Mouse (Mus musculus) forebrain, embryonic 13.5 days (tissue): ENCODE data around the gene Ptp4a2. TPM values are rescaled to one million over a fixed set of nuclear protein-coding genes. Genes with fewer than 3 reads are reported as not detected.

Experiments
- ATAC-seq: fragments of 200-750 bp; cut with Nextera tagmentation; 2 replicates; pipeline ENCODE4 v1.8.0; 2017
- H3K27ac ChIP-seq: fragments of 300-500 bp; sonication (generic); 2 replicates; pipeline ENCODE4 v1.5.1; 2015; ENCODE audit warnings: inconsistent platforms, mild to moderate bottlenecking, moderate library complexity
- H3K27me3 ChIP-seq: fragments of 300-500 bp; sonication (generic); 2 replicates; pipeline ENCODE4 v1.6.1; 2015; ENCODE audit warnings: mild to moderate bottlenecking, inconsistent platforms
- H3K36me3 ChIP-seq: fragments of 300-500 bp; sonication (generic); 2 replicates; pipeline ENCODE4 v1.6.1; 2015; ENCODE audit warnings: mild to moderate bottlenecking, inconsistent platforms; ENCODE audit not compliant: poor library complexity, severe bottlenecking
- H3K4me1 ChIP-seq: fragments of 300-500 bp; sonication (generic); 2 replicates; pipeline ENCODE4 v1.6.1; 2015; ENCODE audit warnings: inconsistent platforms
- H3K4me2 ChIP-seq: fragments of 300-500 bp; sonication (generic); 2 replicates; pipeline ENCODE4 v1.6.1; 2015; ENCODE audit warnings: inconsistent platforms, mild to moderate bottlenecking, moderate library complexity
- H3K4me3 ChIP-seq: fragments of 300-500 bp; sonication (generic); 2 replicates; pipeline ENCODE4 v1.5.1; 2015; ENCODE audit warnings: mild to moderate bottlenecking, inconsistent platforms
- H3K9ac ChIP-seq: fragments of 300-500 bp; sonication (generic); 2 replicates; pipeline ENCODE4 v1.6.1; 2015; ENCODE audit warnings: mild to moderate bottlenecking, inconsistent platforms
- H3K9me3 ChIP-seq: fragments of 300-500 bp; sonication (generic); replicated peaks from 2 replicates; pipeline ENCODE4 v1.6.1; 2016; ENCODE audit warnings: inconsistent platforms
- WGBS: fragments of 180-500 bp; shearing (Covaris S2); methylation state at CpG from one replicate; pipeline ENCODE4 v1.1.7; 2015; 5-methylcytosine and 5-hydroxymethylcytosine counted together
- polyA plus RNA-seq: library from polyadenylated mRNA; unstranded; fragments of >200 nt; fragmentation: Nextera tagmentation; extraction: Ambion mirVana; gene quantifications from 2 replicates; pipeline ENCODE4 v1.2.1, GENCODE M21; 2015

Gene Ptp4a2
- polyA plus RNA-seq, 1 experiment from 2014 or later: 389 TPM

DNA sequence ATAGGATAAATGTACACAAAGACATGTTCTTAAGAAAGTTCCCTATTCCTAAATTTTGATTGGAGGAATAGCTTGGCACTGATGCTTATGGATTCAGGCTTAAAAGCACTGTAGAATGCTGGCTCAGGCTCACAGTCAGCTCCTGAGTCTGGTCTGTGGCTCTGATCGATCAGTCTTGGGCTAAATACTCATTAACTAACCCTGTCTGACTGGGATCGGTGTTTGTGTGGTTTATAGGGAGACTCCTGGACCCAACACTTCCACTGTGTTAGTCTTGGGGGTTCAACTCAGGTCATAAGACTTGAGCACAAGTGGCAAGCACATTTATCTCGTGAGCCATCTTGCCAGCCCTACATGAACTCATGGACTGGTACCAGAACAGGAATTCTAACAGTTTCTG lies 6.0 kb upstream of the Ptp4a2 start:
- H3K4me3 ChIP-seq: no peak overlapping the region
- no peaks in the 10 kb centered on the region for H3K36me3 ChIP-seq
- no peak overlapping the region for H3K9ac ChIP-seq
- WGBS: 92% methylated on average over 3 of the region's 3 CpGs
- H3K4me1 ChIP-seq: no peaks in the 10 kb centered on the region
- peaks cover 3% of the 10 kb centered on the region; the same call in 1 of the 2 replicates for H3K27me3 ChIP-seq
- no peaks in the 10 kb centered on the region for H3K9me3 ChIP-seq
- ATAC-seq: no peak
- H3K4me2 ChIP-seq: no peak overlapping the region
- no peak overlapping the region for H3K27ac ChIP-seq

DNA sequence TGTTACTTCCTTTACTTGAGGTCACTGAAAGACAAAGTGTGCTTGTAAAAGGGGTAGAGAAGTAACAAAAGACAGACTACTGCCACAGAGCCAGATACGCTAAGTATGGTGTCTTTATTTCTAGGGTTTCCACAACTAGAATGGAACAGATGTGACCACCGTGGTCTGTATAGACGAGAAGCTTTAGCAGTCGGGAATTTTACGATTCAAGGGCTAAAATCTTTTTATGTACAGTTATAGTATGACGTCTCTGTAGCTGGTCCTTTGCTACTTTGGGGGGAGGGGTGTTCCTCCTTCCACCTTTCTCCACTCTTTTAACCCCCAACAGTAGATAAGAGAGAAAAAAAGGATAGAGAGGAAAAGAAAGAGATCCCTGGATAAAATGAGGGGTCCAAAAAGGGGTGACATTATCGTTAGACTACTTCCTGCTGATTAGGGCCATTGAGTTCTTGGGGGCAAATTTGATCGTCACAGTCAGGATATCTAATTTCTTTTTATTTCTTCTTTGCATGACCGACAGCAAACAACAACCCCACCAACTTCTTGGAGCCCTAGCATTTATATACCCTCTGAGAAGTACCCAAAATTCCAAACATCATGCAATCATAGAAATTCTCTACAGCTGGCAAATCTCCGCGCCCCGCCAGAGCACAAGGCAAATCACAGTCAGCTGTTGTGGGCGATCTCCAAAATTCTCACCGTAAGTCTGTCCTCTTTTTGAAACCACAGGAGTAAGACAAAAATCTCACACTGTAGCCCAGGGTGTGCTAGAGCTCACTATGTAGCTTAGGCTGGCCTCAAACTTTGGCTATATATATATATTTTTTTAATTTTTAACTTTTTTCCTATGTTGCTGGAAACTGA lies 818 bp downstream of the Ptp4a2 start:
- no peak overlapping the region for H3K4me3 ChIP-seq
- ATAC-seq: no peak
- 89% methylated on average over 14 of the region's 14 CpGs for WGBS
- H3K9ac ChIP-seq: no peak overlapping the region
- H3K9me3 ChIP-seq: no peaks in the 10 kb centered on the region
- no peak overlapping the region for H3K4me2 ChIP-seq
- peaks cover 14% of the 10 kb centered on the region; the same call in 1 of the 2 replicates for H3K27me3 ChIP-seq
- no peak overlapping the region for H3K27ac ChIP-seq
- H3K4me1 ChIP-seq: peaks cover 10% of the 10 kb centered on the region
- H3K36me3 ChIP-seq: no peaks in the 10 kb centered on the region

DNA sequence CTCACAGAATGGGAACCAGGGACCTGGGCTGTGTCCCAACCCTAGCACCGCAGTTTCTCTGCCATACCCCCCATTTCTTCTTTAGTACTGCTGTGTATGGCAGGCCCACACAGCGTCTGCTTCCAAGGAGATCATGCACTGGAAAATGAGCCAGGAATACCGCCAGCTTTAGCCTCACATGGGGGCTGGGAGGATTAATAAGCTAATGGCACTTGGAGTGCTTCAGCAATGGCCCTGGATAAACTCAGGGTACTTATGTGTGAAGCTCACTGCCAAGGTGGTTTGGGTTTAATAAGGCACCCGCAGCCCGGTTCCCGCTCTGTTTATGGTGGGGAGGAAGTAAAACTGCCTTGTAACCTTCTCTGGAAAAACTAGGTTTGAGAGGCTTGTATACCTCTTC lies 6.6 kb downstream of the Ptp4a2 start:
- H3K4me2 ChIP-seq: no peak overlapping the region
- no peak overlapping the region; the same call in 1 of the 2 replicates for H3K27ac ChIP-seq
- no peaks in the 10 kb centered on the region for H3K9me3 ChIP-seq
- no peaks in the 10 kb centered on the region for H3K27me3 ChIP-seq
- peaks cover 15% of the 10 kb centered on the region for H3K4me1 ChIP-seq
- WGBS: 61% methylated on average over 6 of the region's 6 CpGs
- ATAC-seq: no peak
- no peak overlapping the region for H3K9ac ChIP-seq
- H3K4me3 ChIP-seq: no peak overlapping the region
- H3K36me3 ChIP-seq: no peaks in the 10 kb centered on the region

DNA sequence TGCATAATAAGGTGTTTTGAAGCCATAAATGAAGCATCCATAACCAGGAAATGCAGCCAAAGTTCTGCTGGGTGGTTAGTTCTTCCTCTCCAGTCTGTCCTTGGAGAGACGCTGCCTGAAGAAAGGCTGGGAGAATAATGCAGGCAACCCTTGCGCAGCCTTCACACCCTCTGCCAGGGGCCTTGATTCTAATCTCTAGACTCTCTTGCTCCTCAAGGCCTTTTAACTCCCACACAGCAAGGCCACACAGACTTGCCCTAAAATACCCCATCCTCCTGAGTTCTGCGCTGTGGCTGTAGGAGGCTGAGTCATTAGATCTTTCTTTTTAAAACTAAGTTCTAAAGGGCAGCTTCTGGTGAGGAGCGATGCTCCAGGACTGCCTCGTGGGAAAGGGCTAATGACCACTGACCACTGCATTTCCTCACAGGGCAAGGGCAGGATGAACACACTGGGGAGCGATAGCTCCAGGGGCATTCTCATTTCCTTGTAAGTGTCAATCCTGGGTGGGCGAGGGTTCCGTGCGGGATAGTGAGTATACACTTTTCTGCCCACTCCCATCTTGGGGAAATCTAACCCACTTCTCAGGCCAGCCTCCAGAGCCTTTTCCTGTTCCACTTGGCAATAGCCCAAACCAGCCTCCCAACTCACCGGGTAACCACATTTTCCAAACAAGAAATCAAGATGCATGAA lies 7.6 kb downstream of the Ptp4a2 start:
- no peaks in the 10 kb centered on the region for H3K36me3 ChIP-seq
- 82% methylated on average over 10 of the region's 10 CpGs for WGBS
- peaks cover 25% of the 10 kb centered on the region for H3K4me1 ChIP-seq
- no peak overlapping the region for H3K9ac ChIP-seq
- H3K27me3 ChIP-seq: no peaks in the 10 kb centered on the region
- no peak for ATAC-seq
- no peak overlapping the region for H3K4me3 ChIP-seq
- no peak overlapping the region for H3K27ac ChIP-seq
- H3K9me3 ChIP-seq: no peaks in the 10 kb centered on the region
- H3K4me2 ChIP-seq: no peak overlapping the region

DNA sequence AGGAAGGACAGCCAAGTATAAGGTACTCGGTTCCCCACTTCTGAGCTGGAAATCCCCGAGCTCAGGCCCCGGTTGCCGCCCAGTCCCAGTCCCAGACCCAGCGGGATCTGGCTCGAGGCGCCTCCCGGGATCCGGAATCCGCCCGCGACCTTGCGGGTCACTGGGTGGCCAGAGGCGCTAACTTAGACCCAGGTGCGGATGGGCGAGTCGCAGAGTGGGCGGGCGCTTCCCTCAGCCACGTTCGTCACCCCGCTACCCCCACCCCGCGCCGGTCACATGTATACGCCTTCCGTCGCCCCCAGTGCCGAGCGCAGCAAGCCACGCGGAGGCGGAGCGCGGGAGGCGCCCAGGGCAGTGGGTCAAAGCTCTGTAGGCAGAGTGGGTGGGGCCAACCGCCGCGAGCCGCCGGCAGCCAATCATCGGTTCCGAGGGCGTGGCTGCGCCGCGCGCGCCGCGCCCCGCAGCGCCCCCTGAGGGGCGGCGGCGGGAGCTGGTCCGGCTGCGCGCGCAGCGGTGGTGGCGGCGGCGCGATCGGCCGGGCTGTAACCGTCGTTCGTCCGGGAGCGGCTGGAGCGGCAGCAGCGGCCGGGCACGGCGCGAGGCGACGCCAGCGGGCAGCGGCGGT lies 8.8 kb downstream of the Ptp4a2 start:
- Histone ChIP-seq H3K36me3 (no peaks in the 10 kb centered on the region), H3K4me1 (peaks cover 29% of the 10 kb centered on the region), H3K9me3 (no peaks in the 10 kb centered on the region), H3K9ac (peak overlapping the region; percentile 95), H3K4me3 (peak overlapping the region; percentile 92), H3K27me3 (no peaks in the 10 kb centered on the region), H3K27ac (peak overlapping the region; percentile 92), H3K4me2 (peak overlapping the region; percentile 75)
- WGBS: under 1% methylated on average over 52 of the region's 83 CpGs
- peak; percentile 95 for ATAC-seq

DNA sequence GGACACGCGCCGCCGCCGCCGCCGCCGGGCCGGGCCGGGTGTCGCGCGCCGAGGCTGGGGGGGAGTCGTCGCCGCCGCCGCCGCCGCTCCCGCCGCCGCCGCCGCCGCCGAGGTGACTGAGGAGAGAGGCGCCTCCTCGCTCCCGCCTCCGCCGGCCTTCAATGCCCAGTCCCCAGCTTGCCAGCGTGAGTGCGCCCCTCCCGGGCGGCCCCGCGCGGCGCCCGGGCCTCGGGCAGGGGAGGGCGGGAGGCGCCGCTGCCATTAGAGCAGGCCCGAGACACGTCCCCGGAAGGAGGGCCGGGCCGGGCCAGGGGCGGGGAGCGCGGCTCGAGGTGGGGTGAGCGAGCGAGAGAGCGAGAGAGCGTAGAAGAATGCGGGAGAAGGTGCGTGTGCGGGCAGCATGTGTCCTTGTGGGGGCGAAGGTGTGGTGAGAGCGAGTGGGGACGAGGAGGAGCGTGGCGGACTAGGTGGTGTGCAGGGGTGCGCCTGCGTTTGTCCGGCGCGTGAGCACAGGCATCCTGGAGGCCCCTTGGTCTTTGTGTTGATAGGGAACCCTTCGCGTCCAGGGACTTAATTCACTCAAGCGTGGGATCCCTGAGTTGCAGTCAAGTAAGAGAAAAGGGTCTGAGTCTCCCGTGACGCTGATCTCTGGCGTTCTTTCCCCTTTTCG lies 9.5 kb downstream of the Ptp4a2 start:
- peak; percentile 84 for ATAC-seq
- peak overlapping the region; percentile 92 for H3K4me3 ChIP-seq
- H3K36me3 ChIP-seq: no peaks in the 10 kb centered on the region
- no peaks in the 10 kb centered on the region for H3K9me3 ChIP-seq
- WGBS: under 1% methylated on average over 35 of the region's 79 CpGs
- H3K9ac ChIP-seq: peak overlapping the region; percentile 95
- peaks cover 29% of the 10 kb centered on the region for H3K4me1 ChIP-seq
- H3K27me3 ChIP-seq: no peaks in the 10 kb centered on the region
- peak overlapping the region; percentile 75 for H3K4me2 ChIP-seq
- peak overlapping the region; percentile 92 for H3K27ac ChIP-seq

DNA sequence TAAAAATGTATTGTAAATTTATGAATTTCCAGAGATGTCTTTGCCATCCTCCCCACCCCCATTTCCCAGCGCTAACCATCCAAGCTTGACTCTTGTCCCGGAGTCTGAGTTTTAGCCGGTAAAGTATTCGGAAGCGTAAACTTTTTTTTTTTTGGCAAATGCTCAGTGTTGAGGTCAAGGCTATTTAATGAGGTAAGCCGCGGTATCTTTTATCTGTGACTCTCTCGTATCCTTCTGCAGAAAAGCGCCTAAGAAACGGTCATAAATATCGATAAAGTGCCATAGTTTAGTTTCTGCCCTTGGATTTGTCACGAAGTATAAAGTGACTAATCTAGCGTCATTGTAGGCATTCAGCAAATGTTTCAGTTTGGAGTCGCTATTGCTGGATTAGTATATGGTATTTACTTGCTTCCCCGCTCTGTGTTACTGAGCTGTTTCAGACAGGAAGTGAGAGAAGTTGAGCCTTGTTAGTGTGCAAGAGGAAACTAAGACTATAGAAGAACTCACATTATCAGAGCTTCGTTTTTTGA lies 10.1 kb downstream of the Ptp4a2 start:
- H3K4me3 ChIP-seq: peak overlapping the region; percentile 92
- no peak for ATAC-seq
- H3K27ac ChIP-seq: peak overlapping the region; percentile 92
- WGBS: under 1% methylated on average over 16 of the region's 16 CpGs
- H3K9ac ChIP-seq: peak overlapping the region; percentile 95
- peak overlapping the region; percentile 75 for H3K4me2 ChIP-seq
- H3K36me3 ChIP-seq: no peaks in the 10 kb centered on the region
- no peaks in the 10 kb centered on the region for H3K9me3 ChIP-seq
- peaks cover 29% of the 10 kb centered on the region for H3K4me1 ChIP-seq
- H3K27me3 ChIP-seq: no peaks in the 10 kb centered on the region

DNA sequence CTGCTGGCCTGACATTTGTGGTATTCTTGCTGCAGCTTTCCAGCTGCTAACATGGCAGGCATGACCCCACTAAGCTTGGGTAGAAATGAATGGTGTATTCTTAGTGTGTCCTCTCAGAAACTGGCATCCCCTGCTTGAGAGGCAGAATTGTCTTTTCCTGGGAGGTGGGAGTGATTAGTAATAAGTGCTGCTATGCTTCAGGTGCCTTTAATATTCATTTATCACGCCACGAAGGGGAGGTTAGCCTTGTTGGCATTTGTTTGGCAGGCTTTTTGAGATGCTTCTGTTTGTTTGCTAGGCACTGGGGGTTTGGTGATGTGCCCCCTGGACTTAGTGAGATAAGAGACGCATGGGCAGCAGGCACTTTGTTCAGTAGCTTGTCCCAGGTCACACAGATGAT lies 11.3 kb downstream of the Ptp4a2 start:
- H3K9me3 ChIP-seq: no peaks in the 10 kb centered on the region
- ATAC-seq: no peak
- no peaks in the 10 kb centered on the region for H3K36me3 ChIP-seq
- no peak overlapping the region for H3K27ac ChIP-seq
- peak overlapping the region; percentile 95; the same call in 1 of the 2 replicates for H3K9ac ChIP-seq
- H3K4me3 ChIP-seq: peak overlapping the region; percentile 92
- peak overlapping the region; percentile 75 for H3K4me2 ChIP-seq
- peaks cover 29% of the 10 kb centered on the region for H3K4me1 ChIP-seq
- no peaks in the 10 kb centered on the region for H3K27me3 ChIP-seq
- 72% methylated on average over 3 of the region's 3 CpGs for WGBS

DNA sequence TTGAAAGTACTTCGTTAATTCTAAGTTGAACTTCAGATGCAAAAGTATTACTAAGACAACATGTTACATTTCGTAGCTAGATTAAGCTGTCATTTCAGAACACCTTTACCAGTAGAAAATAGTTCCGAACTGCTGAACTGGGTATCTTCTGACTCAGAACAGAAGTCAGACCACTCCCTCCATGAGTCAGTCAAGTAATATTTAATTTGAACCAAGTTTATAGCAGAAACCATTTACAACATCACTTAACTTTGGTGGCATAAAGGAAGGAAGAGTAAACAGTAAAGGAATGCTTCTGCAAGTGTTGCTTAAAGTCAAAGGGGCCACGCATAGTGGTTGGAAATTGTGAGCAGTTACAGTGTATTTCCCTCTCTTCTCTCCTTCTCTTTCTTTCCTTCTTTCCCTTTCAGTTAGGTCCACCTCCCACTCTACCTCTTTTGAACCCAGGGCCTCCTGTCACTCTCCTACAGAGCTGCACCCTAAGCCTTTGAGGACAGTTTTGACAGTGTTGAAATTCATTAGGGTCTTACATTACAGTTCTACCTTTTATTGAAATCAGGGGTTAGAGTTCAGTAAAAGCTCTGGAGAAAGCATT lies 12.3 kb downstream of the Ptp4a2 start:
- no peak for ATAC-seq
- Histone ChIP-seq H3K4me3 (no peak overlapping the region), H3K27ac (no peak overlapping the region), H3K4me2 (no peak overlapping the region), H3K27me3 (no peaks in the 10 kb centered on the region), H3K9ac (no peak overlapping the region), H3K4me1 (peaks cover 33% of the 10 kb centered on the region), H3K9me3 (no peaks in the 10 kb centered on the region), H3K36me3 (no peaks in the 10 kb centered on the region)
- 87% methylated on average over 4 of the region's 4 CpGs for WGBS

DNA sequence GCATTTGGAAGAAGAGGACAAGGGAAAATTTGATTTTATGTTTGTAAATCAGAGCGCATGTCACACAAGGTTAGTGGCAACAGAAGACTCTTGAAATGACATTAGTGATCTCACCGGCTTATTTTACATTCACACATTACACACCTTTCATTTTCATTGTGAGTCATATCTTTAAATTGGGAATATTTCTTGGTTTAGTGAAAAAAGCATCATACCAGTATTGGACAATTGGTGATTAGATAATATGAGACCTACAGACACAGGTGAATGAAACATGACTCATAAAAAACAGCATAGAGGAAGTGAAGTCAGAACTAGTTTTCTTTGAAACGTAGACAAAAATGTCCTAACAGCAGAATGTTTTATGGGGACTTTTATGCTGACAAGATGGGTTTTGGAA lies 16.6 kb downstream of the Ptp4a2 start:
- H3K36me3 ChIP-seq: no peaks in the 10 kb centered on the region
- no peak for ATAC-seq
- H3K27me3 ChIP-seq: no peaks in the 10 kb centered on the region
- H3K4me3 ChIP-seq: no peak overlapping the region
- no peak overlapping the region for H3K4me2 ChIP-seq
- H3K9me3 ChIP-seq: no peaks in the 10 kb centered on the region
- WGBS: 95% methylated on average over 3 of the region's 3 CpGs
- peaks cover 24% of the 10 kb centered on the region for H3K4me1 ChIP-seq
- H3K9ac ChIP-seq: no peak overlapping the region
- no peak overlapping the region for H3K27ac ChIP-seq

DNA sequence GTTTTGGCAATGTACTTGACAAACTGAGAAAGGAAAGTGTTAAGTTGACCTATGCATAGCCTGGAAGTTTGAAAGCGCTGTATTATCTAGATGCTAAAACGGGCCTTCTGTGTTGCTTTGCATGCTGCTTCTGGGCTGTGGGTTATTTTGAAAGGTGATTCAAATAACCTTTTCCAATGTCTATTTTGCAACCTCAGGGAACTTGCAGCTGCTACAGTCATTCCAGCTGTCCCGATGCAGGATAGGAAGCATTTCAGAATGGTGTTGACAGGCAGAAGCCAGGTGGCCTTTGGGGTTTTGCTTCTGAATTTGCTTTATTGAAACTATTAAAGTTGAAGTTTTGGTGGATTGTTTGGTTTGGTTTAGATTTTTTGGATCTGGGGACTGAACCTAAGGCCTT lies 17.1 kb downstream of the Ptp4a2 start:
- no peak overlapping the region for H3K4me3 ChIP-seq
- no peaks in the 10 kb centered on the region for H3K27me3 ChIP-seq
- H3K36me3 ChIP-seq: no peaks in the 10 kb centered on the region
- no peaks in the 10 kb centered on the region for H3K9me3 ChIP-seq
- H3K27ac ChIP-seq: no peak overlapping the region
- no peak overlapping the region for H3K9ac ChIP-seq
- H3K4me2 ChIP-seq: no peak overlapping the region
- WGBS: 78% methylated on average over 3 of the region's 3 CpGs
- peaks cover 22% of the 10 kb centered on the region for H3K4me1 ChIP-seq
- no peak for ATAC-seq
